Mouse (Mus musculus): ENCODE measurements around the gene Calm1. TPM values are rescaled to one million over a fixed set of nuclear protein-coding genes. Genes with fewer than 3 reads are reported as not detected.
A peak's percentile ranks its signal among the peaks of the same experiment; 100 is the strongest.

Gene Calm1
- polyA plus RNA-seq, 1 experiment from 2014 or later = 2,116 TPM

DNA sequence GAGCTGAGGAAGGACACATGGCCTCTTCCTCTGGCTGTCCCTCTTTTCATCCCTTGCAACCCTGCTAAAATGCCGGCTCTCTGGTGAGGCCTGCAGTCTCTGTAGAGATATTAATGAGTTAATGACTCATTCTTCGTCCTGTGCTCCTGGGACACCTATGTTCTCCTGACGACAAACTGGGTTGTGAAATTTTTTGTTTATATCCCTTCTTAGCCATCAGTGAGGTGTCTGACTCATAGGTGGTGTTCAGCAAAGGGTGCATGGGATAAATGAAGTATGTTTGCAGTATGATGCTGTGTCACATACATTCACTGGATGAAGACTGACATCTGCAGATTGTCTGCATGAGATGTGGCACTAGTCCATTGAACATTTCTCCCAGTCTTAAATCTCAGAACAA, 58.5 kb downstream of the Calm1 start:
- H3K4me1 ChIP-seq (replicated peaks; ENCODE audit: control insufficient read depth, insufficient read depth) = no peaks in the 10 kb centered on the region
- no peaks in the 10 kb centered on the region for H3K9me3 ChIP-seq (ENCODE audit: control insufficient read depth, low read length)
- no peak overlapping the region for H3K27ac ChIP-seq (replicated peaks)
- ATAC-seq (ENCODE audit: low FRiP score, low TSS enrichment) (0 out of 2 replicates have a peak, but pooled peaks have one; percentile 28), DNase-seq (ENCODE audit: low spot score) (no peak)
- no peak overlapping the region for H3K4me2 ChIP-seq (replicated peaks; ENCODE audit: low read depth)
- TF ChIP-seq CTCF (IDR thresholded peaks at IDR 0.05; ENCODE audit: low read depth) (no peak), EP300 (optimal IDR thresholded peaks at IDR 0.05) (no peak)
- no peaks in the 10 kb centered on the region for H3K27me3 ChIP-seq (ENCODE audit: control insufficient read depth, insufficient read depth, low read length)
- H3K4me3 ChIP-seq (ENCODE audit: low read depth, low read length) = no peak overlapping the region
- no peak overlapping the region for H3K9ac ChIP-seq (ENCODE audit: low read length)
- WGBS = 51% methylated on average over 3 of the region's 3 CpGs
- H3K36me3 ChIP-seq (ENCODE audit: control insufficient read depth, insufficient read depth, low read length) = no peaks in the 10 kb centered on the region

Other genes starting within 250 kb of the Calm1 start
- gene Kcnk13, start 234.9 kb upstream of the Calm1 start, polyA plus RNA-seq (2015; fragmentation: Nextera tagmentation; extraction: Ambion mirVana) = 0.45 TPM in 2 replicates
- gene Psmc1, start 89.3 kb upstream of the Calm1 start, polyA plus RNA-seq (2015; fragmentation: Nextera tagmentation; extraction: Ambion mirVana) = 176 and 186 TPM in 2 replicates
- gene Nrde2, start 39.8 kb upstream of the Calm1 start, polyA plus RNA-seq (2015; fragmentation: Nextera tagmentation; extraction: Ambion mirVana) = 5.9 and 6.9 TPM in 2 replicates